Mouse (Mus musculus): ENCODE measurements around the gene Pip4k2a. TPM values are rescaled to one million over a fixed set of nuclear protein-coding genes. Genes with fewer than 3 reads are reported as not detected.

The Pip4k2a gene
- total and polyA plus RNA-seq, 3 experiments, result 6.6 to 52.9 (median 20.8) TPM

- H3K9ac ChIP-seq (ENCODE audit: insufficient read depth, low read depth), result no peak overlapping the region
Observed at GRCm38 (mm10) chr2:18807961-18808360, 190.0 kb downstream of the Pip4k2a start.

GRCm38 (mm10) chr2:18801281-18801862 lies 196.6 kb downstream of the Pip4k2a start:
- Histone ChIP-seq H3K4me2 (ENCODE audit: insufficient read depth, low read depth, poor library complexity, severe bottlenecking) (no peak overlapping the region), H3K4me3 (replicated peaks in 1 of 3; ENCODE audit: low read depth in 2 of 3, low read length in 2 of 3, poor library complexity in 1 of 3) (no peak overlapping the region), H3K27ac (ENCODE audit: insufficient read depth, low read depth) (no peak overlapping the region), H3K27me3 (replicated peaks) (no peaks in the 10 kb centered on the region), H3K9me3 (replicated peaks; ENCODE audit: low read length) (no peaks in the 10 kb centered on the region), H3K4me1 (ENCODE audit: control insufficient read depth in 1 of 2, insufficient read depth in 2 of 2) (0 out of 4 replicates have a peak, but pooled peaks cover 0 to 4% of the 10 kb centered on the region in 2 experiments), H3K79me2 (replicated peaks; ENCODE audit: control insufficient read depth, extremely low read depth, insufficient read depth, poor library complexity, severe bottlenecking) (no peaks in the 10 kb centered on the region), H3K9ac (ENCODE audit: insufficient read depth, low read depth) (no peak overlapping the region), H3K36me3 (replicated peaks in 1 of 2; ENCODE audit: control insufficient read depth in 1 of 2, insufficient read depth in 1 of 2, low read length in 1 of 2) (no peaks in the 10 kb centered on the region)
- no peak for TF ChIP-seq JUND (conservative IDR thresholded peaks at IDR 0.05; ENCODE audit: low read depth, low read length)
- dilution Hi-C loops (cut with MboI; ENCODE audit: extremely low pct_ligation_motif_present, extremely low pct_unique_long_range_greater_than_20kb, low sequenced_read_pairs), result no loop called here
- DNase-seq (ENCODE audit: extremely low read depth), result no peak
- in situ Hi-C loops (cut with MboI; ENCODE audit: low pct_ligation_motif_present, low pct_unique_long_range_greater_than_20kb, low sequenced_read_pairs), result no loop called here

More at GRCm38 (mm10) chr2:18807961-18808360, 190.0 kb downstream of the Pip4k2a start:
- Histone ChIP-seq H3K36me3 (replicated peaks in 1 of 2; ENCODE audit: control insufficient read depth in 1 of 2, insufficient read depth in 1 of 2, low read length in 1 of 2) (no peaks in the 10 kb centered on the region), H3K9me3 (replicated peaks; ENCODE audit: low read length) (no peaks in the 10 kb centered on the region), H3K79me2 (replicated peaks; ENCODE audit: control insufficient read depth, extremely low read depth, insufficient read depth, poor library complexity, severe bottlenecking) (no peaks in the 10 kb centered on the region), H3K27ac (ENCODE audit: insufficient read depth, low read depth) (no peak overlapping the region), H3K4me3 (replicated peaks in 1 of 3; ENCODE audit: low read depth in 2 of 3, low read length in 2 of 3, poor library complexity in 1 of 3) (no peak overlapping the region), H3K27me3 (replicated peaks) (no peaks in the 10 kb centered on the region), H3K4me2 (ENCODE audit: insufficient read depth, low read depth, poor library complexity, severe bottlenecking) (no peak overlapping the region), H3K4me1 (ENCODE audit: control insufficient read depth in 1 of 2, insufficient read depth in 2 of 2) (0 out of 4 replicates have a peak, but pooled peaks cover 0 to 4% of the 10 kb centered on the region in 2 experiments)
- TF ChIP-seq RAD21 (IDR thresholded peaks at IDR 0.05; ENCODE audit: low read depth, low read length) (no peak), MAFK (IDR thresholded peaks at IDR 0.05; ENCODE audit: insufficient replicate concordance, low read length) (no peak), JUN (IDR thresholded peaks at IDR 0.05; ENCODE audit: insufficient read depth, low read depth, low read length) (no peak)
- no peak for DNase-seq (ENCODE audit: extremely low read depth)
- in situ Hi-C loops (cut with MboI; ENCODE audit: low pct_ligation_motif_present, low pct_unique_long_range_greater_than_20kb, low sequenced_read_pairs), result no loop called here
- dilution Hi-C loops (cut with MboI; ENCODE audit: extremely low pct_ligation_motif_present, extremely low pct_unique_long_range_greater_than_20kb, low sequenced_read_pairs), result no loop called here

- 0 out of 4 replicates have a peak, but pooled peaks cover 0 to 4% of the 10 kb centered on the region in 2 experiments for H3K4me1 ChIP-seq (ENCODE audit: control insufficient read depth in 1 of 2, insufficient read depth in 2 of 2)
- H3K36me3 ChIP-seq (replicated peaks in 1 of 2; ENCODE audit: control insufficient read depth in 1 of 2, insufficient read depth in 1 of 2, low read length in 1 of 2), result no peaks in the 10 kb centered on the region
- in situ Hi-C loops (cut with MboI; ENCODE audit: low pct_ligation_motif_present, low pct_unique_long_range_greater_than_20kb, low sequenced_read_pairs) (no loop called here), dilution Hi-C loops (cut with MboI; ENCODE audit: extremely low pct_ligation_motif_present, extremely low pct_unique_long_range_greater_than_20kb, low sequenced_read_pairs) (no loop called here)
- TF ChIP-seq IRF4 (IDR thresholded peaks at IDR 0.05; ENCODE audit: low read depth, low read length) (no peak), RCOR1 (conservative IDR thresholded peaks at IDR 0.05; ENCODE audit: low read depth, low read length) (no peak), KAT2A (IDR thresholded peaks at IDR 0.05; ENCODE audit: insufficient replicate concordance, low read length) (no peak), USF2 (conservative IDR thresholded peaks at IDR 0.05; ENCODE audit: low read depth, low read length) (no peak), CHD2 (IDR thresholded peaks at IDR 0.05; ENCODE audit: low read length) (no peak), TCF12 (IDR thresholded peaks at IDR 0.05; ENCODE audit: low read depth, low read length) (no peak), MEF2A (IDR thresholded peaks at IDR 0.05; ENCODE audit: borderline replicate concordance, low read depth, low read length) (no peak), POLR2A (IDR thresholded peaks at IDR 0.05; ENCODE audit: low read depth, low read length) (no peak), ZMIZ1 (IDR thresholded peaks at IDR 0.05; ENCODE audit: low read depth, low read length) (no peak), ELF1 (IDR thresholded peaks at IDR 0.05; ENCODE audit: low read depth, low read length) (no peak), MYC (IDR thresholded peaks at IDR 0.05; ENCODE audit: low read depth, low read length) (no peak), CTCF (conservative IDR thresholded peaks at IDR 0.05 in 1 of 2, IDR thresholded peaks at IDR 0.05 in 1 of 2; ENCODE audit: low read depth in 2 of 2, low read length in 2 of 2) (no peak), USF1 (IDR thresholded peaks at IDR 0.05; ENCODE audit: low read depth, low read length) (no peak), ZKSCAN1 (IDR thresholded peaks at IDR 0.05; ENCODE audit: borderline replicate concordance, low read depth, low read length) (no peak), UBTF (IDR thresholded peaks at IDR 0.05; ENCODE audit: low read depth, low read length) (no peak), POLR2AphosphoS2 (IDR thresholded peaks at IDR 0.05; ENCODE audit: low read depth, low read length) (no peak), NRF1 (IDR thresholded peaks at IDR 0.05; ENCODE audit: low read depth, low read length) (no peak), ZNF384 (IDR thresholded peaks at IDR 0.05; ENCODE audit: low read depth, low read length) (no peak)
- DNase-seq (ENCODE audit: extremely low read depth), result no peak
- no peak overlapping the region for H3K4me2 ChIP-seq (ENCODE audit: insufficient read depth, low read depth, poor library complexity, severe bottlenecking)
- H3K27ac ChIP-seq (ENCODE audit: insufficient read depth, low read depth), result no peak overlapping the region
- H3K27me3 ChIP-seq (replicated peaks), result no peaks in the 10 kb centered on the region
- no peak overlapping the region for H3K9ac ChIP-seq (ENCODE audit: insufficient read depth, low read depth)
- H3K9me3 ChIP-seq (replicated peaks; ENCODE audit: low read length), result no peaks in the 10 kb centered on the region
- no peak overlapping the region for H3K4me3 ChIP-seq (replicated peaks in 1 of 3; ENCODE audit: low read depth in 2 of 3, low read length in 2 of 3, poor library complexity in 1 of 3)
- H3K79me2 ChIP-seq (replicated peaks; ENCODE audit: control insufficient read depth, extremely low read depth, insufficient read depth, poor library complexity, severe bottlenecking), result no peaks in the 10 kb centered on the region
Observed at GRCm38 (mm10) chr2:18800646-18801251, 197.2 kb downstream of the Pip4k2a start.

Data from CH12.LX (cell line).